Mouse (Mus musculus): ENCODE results near the gene Prr22.

The Prr22 gene

DNA sequence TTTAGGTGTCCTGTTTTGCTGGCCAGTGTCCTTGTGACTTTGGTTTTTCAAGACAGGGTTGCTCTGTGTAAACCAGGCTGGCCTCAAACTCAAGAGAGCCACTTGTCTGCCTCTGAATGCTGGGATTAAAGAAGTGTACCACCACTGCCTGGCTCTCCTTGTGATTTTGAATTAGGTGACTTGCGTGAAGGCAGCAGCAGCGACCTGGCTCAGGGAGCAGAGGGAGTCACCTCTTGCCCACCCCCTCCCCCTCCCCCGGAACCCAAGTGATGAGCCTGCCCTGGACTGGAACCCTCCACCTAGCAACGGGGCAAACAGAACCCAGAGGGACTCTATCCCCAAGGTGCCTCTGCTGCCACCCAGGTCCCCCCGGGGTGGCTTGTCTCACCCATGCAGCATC, at the start of gene Prr22:
Gene Prr22, plus strand, starts transcription at position 301 of the 400 bp plus-strand sequence.
- in situ Hi-C loops (cut with MboI; ENCODE audit: low pct_unique_long_range_greater_than_20kb in 1 of 2, low sequenced_read_pairs in 2 of 2, unreplicated experiment in 1 of 2) = no loop called here

DNA sequence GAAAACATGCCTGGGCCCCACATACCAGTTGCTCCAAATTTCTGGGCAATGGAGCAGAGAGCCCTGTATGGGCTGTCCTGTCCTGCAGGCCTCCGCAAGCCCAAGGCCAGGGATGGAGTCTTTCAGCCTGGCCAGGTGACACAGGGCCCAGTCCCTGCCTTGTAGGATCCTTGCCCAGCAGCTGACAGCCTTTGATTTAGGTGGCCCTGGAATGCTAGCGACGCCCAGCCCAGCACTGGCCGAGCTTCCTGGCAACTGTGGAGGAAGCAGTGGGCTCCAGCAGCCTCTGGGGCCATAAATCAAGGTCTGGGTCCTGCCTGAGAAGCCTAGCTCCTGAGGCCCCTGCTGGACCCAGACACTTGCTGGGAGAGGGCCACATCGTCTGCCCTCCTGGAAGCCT, 47.6 kb upstream of the Prr22 start:
- in situ Hi-C loops (cut with MboI; ENCODE audit: low pct_unique_long_range_greater_than_20kb in 1 of 2, low sequenced_read_pairs in 2 of 2, unreplicated experiment in 1 of 2) = no loop called here

DNA sequence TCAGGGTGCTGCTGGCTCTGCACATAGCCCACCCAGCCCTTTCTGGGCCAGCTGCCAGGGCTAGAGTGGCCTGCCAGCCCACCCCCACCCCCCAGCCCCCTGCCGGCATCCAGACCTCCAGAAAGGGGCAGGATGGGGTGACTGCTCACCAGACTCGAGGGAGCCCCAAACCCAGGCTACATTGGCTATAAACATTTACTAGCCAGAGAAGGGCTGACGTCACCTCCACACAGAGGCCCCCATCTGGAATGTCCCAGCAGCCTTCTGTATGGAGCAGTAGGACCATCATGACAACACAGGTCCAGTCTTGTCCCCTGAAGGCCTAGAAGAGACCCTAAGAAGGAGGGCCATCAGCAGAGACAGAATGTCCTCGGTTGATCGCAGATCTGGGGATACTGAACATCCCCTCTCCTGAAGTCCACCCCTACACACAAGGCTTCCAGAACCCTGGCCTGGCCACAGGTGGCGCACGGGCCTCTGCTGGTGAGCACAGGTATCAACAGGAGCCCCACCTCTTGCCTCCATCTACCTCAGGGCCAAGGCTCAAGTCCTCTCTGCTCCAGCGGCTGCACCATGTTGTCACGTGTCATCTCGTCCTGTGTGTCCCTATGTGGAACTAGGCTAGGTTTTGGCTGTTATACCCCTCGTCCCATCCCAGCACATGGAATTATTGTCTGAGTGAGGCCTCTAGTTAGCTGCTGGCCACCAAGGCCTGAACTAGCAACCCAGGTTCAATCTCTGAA, 46.5 kb upstream of the Prr22 start:
- in situ Hi-C loops (cut with MboI; ENCODE audit: low pct_unique_long_range_greater_than_20kb in 1 of 2, low sequenced_read_pairs in 2 of 2, unreplicated experiment in 1 of 2) = no loop called here

DNA sequence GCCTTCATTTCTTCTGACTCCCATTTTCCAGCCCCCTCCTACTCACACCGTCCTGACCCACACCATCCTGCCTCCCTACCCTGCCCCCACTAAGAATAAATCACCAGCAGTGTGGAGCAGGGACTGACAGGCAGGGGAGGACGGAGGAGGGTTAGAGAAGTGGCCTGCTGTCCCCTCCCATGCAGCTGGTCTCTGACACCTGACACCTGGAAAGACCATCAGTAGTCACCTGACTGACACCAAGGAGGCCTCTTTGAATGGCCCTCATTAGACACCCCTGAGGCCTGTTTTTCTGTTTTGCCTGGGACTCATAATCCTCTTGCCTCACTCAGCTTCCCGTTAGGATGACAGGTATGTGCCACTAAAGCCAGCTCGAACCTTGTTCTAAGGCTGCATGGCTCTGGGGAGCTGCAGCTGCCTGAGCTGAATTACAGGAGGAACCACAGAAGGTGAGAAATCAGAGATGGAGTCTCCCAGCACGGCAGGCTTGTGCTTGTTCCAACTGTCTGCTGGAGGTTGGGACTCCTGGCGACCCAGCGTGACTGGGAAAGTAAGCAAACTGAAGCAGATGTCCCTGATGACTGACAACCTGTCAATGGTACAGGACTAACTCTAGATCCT, 42.9 kb upstream of the Prr22 start:
- in situ Hi-C loops (cut with MboI; ENCODE audit: low pct_unique_long_range_greater_than_20kb in 1 of 2, low sequenced_read_pairs in 2 of 2, unreplicated experiment in 1 of 2) = no loop called here

- in situ Hi-C loops (cut with MboI; ENCODE audit: low pct_unique_long_range_greater_than_20kb in 1 of 2, low sequenced_read_pairs in 2 of 2, unreplicated experiment in 1 of 2) = no loop called here
Observed at GRCm38 (mm10) chr17:56727659-56728058, 42.4 kb upstream of the Prr22 start.

GRCm38 (mm10) chr17:56728117-56728516, 41.9 kb upstream of the Prr22 start:
- in situ Hi-C loops (cut with MboI; ENCODE audit: low pct_unique_long_range_greater_than_20kb in 1 of 2, low sequenced_read_pairs in 2 of 2, unreplicated experiment in 1 of 2) = no loop called here

DNA sequence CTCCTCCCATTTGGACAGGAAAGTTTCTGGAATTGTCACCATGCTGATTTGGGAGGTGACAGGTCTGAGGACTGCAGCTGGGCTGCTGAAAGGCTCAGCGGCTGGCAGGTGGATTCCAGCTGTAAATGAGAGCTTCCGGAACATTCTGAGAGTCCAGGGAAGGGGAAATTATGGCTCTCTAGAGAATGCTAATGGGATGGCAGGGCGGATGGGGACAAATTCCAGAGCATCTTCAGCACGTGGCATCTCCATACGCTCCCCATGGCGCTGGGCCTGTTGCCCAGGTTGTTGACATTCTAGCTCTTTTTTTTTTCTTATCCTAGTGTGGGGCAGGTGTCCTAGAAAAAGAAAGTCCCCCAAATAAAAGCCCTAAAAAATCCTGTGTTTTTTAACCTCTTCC, 40.9 kb upstream of the Prr22 start:
- in situ Hi-C loops (cut with MboI; ENCODE audit: low pct_unique_long_range_greater_than_20kb in 1 of 2, low sequenced_read_pairs in 2 of 2, unreplicated experiment in 1 of 2) = no loop called here

GRCm38 (mm10) chr17:56729656-56730055, 40.4 kb upstream of the Prr22 start:
- in situ Hi-C loops (cut with MboI; ENCODE audit: low pct_unique_long_range_greater_than_20kb in 1 of 2, low sequenced_read_pairs in 2 of 2, unreplicated experiment in 1 of 2) = no loop called here

DNA sequence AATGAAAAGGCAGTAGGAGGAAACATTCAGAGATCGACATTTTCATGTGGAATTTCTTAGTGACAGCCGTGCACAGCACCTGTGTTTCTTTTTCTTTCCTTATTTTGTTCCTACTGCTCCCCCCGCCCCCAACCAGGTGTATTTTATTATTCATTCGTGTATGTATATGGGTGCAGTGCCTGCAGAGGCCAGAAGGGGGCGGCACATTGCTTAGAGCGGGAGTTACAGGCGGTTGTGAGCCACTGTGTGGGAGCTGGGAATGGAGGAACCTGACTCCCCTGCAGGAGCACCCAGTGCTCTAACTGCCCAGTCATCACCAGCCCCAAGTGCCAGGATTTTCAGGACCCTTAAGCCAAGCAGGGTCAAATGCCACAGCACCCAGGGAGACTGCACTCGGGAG, 33.5 kb upstream of the Prr22 start:
- in situ Hi-C loops (cut with MboI; ENCODE audit: low pct_unique_long_range_greater_than_20kb in 1 of 2, low sequenced_read_pairs in 2 of 2, unreplicated experiment in 1 of 2) = no loop called here

DNA sequence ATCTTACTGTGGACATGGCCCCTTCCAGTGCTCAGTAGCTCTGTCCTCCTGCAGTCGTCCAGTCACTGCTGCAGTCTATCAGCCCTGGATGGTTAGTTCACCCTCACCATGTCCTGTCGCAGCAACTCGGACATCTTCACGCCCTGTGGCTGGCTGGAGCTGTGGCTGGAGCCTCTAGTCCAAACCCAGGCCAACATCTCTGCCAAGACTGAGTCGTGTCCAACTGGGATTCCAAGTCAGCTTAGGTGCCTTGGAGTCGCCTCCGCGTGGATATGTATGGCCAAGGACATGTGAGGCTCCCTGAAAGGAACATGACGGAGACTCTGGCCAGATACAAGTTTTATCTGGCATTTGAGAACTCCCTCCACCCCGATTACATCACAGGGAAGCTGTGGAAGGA, 31.8 kb upstream of the Prr22 start:
- in situ Hi-C loops (cut with MboI; ENCODE audit: low pct_unique_long_range_greater_than_20kb in 1 of 2, low sequenced_read_pairs in 2 of 2, unreplicated experiment in 1 of 2) = no loop called here

DNA sequence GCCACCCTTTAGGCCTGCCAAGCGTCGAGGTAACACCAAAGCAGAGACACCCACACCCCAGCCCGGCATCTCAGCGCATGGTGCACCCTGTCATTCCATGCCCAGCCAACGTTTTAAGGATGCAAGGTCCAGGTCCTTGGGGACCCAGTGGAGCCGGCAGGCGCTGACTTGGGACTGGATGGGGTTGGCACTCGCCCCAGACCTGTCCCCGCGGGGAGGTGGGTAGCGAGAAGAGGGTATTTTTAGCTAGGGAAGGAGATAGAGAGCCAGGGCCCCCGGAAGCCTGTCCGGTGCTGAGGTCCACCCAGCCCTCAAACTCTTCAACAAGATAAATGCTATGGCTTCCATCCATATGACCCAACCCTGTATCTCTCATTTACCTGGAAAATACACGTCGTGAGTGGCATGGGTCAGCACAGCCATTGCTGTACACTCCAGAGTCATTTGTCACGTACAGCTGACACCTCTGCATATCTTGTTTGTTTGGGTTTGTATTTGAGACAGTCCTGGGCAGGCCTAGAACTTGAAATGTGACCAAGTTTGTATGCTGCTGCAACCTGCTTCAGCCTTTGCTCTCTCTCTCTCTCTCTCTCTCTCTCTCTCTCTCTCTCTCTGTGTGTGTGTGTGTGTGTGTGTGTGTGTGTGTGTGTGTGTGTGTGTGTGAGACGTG, 29.8 kb upstream of the Prr22 start:
- in situ Hi-C loops (cut with MboI; ENCODE audit: low pct_unique_long_range_greater_than_20kb in 1 of 2, low sequenced_read_pairs in 2 of 2, unreplicated experiment in 1 of 2) = no loop called here

DNA sequence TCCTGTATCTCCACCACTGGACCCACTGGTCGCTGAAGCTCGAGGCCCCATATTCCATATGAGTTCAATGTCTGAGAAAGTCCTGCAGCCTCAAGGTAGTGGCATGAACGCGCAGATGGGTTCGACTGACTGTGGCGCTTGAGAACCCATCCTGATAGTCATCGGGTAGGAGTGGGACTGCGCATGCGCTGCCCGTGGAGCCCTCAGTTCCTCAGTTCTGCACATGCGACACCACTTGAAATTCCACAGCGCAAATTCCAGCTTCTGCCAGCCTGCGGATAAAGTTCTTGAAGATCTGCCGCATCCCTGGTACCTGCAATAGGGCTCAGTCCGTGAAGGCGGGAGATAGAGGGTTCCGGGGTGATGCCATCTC, 29.3 kb upstream of the Prr22 start:
- in situ Hi-C loops (cut with MboI; ENCODE audit: low pct_unique_long_range_greater_than_20kb in 1 of 2, low sequenced_read_pairs in 2 of 2, unreplicated experiment in 1 of 2) = no loop called here

- in situ Hi-C loops (cut with MboI; ENCODE audit: low pct_unique_long_range_greater_than_20kb in 1 of 2, low sequenced_read_pairs in 2 of 2, unreplicated experiment in 1 of 2) = no loop called here
Observed at GRCm38 (mm10) chr17:56744173-56744572, 25.9 kb upstream of the Prr22 start.

GRCm38 (mm10) chr17:56751404-56752072, 18.5 kb upstream of the Prr22 start:
- in situ Hi-C loops (cut with MboI; ENCODE audit: low pct_unique_long_range_greater_than_20kb in 1 of 2, low sequenced_read_pairs in 2 of 2, unreplicated experiment in 1 of 2) = no loop called here

- in situ Hi-C loops (cut with MboI; ENCODE audit: low pct_unique_long_range_greater_than_20kb in 1 of 2, low sequenced_read_pairs in 2 of 2, unreplicated experiment in 1 of 2) = no loop called here
Observed at GRCm38 (mm10) chr17:56753452-56753851, 16.6 kb upstream of the Prr22 start.

DNA sequence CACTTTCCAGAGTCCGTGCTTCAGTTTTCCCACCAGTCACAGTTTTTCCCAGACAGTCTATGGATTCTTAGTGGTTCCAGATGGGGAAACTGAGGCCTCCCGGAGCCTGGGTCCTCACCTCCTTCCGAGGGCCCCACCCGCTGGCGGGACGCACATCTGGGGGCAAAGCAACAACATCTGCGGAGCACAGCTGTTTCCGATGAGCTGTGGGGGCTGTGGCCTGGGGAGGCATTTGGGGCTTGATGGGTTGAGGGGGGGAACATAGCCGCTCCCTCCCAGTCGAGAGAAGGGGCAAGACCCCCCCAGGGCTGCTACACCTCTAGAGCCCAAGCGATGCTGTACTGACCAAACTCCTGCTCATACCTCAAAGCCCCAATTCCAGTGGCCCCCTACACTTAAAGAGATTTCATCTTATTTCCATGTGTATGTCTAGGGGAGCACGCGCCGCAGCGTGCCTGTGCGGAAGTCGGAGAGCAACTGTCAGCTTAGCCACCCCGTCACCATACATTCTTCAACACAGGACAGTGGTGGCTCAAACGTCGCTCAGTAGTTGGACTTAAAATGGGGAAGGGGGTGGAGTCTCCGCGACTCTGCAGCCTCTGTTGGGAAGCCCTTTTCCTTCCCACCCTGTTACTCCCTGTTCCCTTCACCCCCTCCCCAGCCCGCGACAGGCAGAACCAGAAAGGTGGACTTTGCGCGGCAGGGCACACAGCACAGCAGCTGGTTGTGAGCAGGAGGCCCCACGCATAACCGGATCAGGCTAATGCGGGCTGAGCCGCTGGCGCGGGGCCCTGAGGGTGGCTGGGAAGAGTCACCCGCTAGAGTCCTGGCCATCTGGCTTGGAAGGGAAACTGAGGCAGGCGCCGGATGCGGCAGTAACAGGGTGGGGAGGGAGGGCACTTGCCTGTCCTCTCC, 15.5 kb upstream of the Prr22 start:
- in situ Hi-C loops (cut with MboI; ENCODE audit: low pct_unique_long_range_greater_than_20kb in 1 of 2, low sequenced_read_pairs in 2 of 2, unreplicated experiment in 1 of 2) = no loop called here

DNA sequence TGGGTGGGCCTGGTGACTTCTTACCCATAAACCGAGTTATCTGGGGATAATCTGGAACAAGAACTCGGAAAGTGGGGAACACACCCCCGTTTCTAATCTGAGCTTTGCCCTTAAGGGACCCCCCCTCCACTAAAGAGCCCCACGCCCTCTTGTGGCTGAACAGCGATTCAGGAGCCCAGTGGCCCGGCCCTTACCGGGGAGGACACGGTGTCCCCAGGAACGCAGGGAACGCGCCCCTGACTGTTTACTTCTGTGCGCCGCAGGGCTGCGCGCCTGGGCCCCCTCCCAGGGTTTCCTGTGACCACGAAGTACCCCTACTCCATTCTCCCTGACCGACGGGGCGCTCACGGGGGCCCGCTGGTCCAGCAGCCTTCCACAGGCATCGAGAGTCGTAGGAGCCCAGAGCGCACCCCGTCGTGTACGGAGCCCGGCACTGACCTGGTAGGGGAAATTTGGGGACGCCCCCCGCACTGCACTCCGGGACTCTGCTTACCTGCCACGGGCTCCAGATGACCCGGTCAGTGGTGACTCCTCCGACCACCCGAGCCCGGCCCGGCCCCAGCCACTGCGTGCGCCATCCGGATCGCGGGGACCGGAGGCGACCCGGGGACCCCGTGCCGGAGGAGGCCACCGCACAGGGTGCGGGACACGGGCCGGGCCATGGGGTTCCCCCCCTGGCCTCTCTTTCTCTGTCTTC, 13.2 kb upstream of the Prr22 start:
- in situ Hi-C loops (cut with MboI; ENCODE audit: low pct_unique_long_range_greater_than_20kb in 1 of 2, low sequenced_read_pairs in 2 of 2, unreplicated experiment in 1 of 2) = no loop called here

All from mouse embryonic stem cell (cell line).